Mouse (Mus musculus): ENCODE measurements around the gene Rims4. TPM values are rescaled to one million over a fixed set of nuclear protein-coding genes. Genes with fewer than 3 reads are reported as not detected.

Gene Rims4
- total and polyA plus RNA-seq, 3 experiments: not detected

GRCm38 (mm10) chr2:163903461-163903860 lies 15.0 kb downstream of the Rims4 start:
- no peaks in the 10 kb centered on the region for H3K9me3 ChIP-seq (replicated peaks; ENCODE audit: insufficient read depth, low read length)
- H3K4me3 ChIP-seq (ENCODE audit: control insufficient read depth in 1 of 2, insufficient read depth in 1 of 2, low read depth in 2 of 2, low read length in 2 of 2): no peak overlapping the region
- no peak for DNase-seq (ENCODE audit: low read depth, low spot score)
- H3K9ac ChIP-seq (ENCODE audit: control insufficient read depth, low read depth, low read length, poor library complexity, severe bottlenecking): no peak overlapping the region
- H3K4me1 ChIP-seq (ENCODE audit: control insufficient read depth in 1 of 2, insufficient read depth in 2 of 2, low read length in 2 of 2): no peaks in the 10 kb centered on the region
- H3K27me3 ChIP-seq (ENCODE audit: control insufficient read depth in 1 of 2, insufficient read depth in 2 of 2, low read length in 2 of 2): peaks cover 0 to 4% of the 10 kb centered on the region in 2 experiments; a peak in 2 of 4 replicates
- H3K36me3 ChIP-seq (ENCODE audit: control insufficient read depth in 1 of 2, insufficient read depth in 2 of 2, low read length in 2 of 2): no peaks in the 10 kb centered on the region
- no peak overlapping the region for H3K27ac ChIP-seq (ENCODE audit: control insufficient read depth, low read depth, low read length)
- TF ChIP-seq MAFK (IDR thresholded peaks at IDR 0.05; ENCODE audit: borderline replicate concordance, low read depth, low read length) (no peak), POLR2A (IDR thresholded peaks at IDR 0.05; ENCODE audit: control insufficient read depth in 1 of 2, insufficient read depth in 1 of 2, low read depth in 1 of 2, low read length in 2 of 2, poor library complexity in 1 of 2) (no peak), KAT2A (conservative IDR thresholded peaks at IDR 0.05; ENCODE audit: low read depth, low read length) (no peak), MEF2A (IDR thresholded peaks at IDR 0.05; ENCODE audit: extremely low read depth, insufficient replicate concordance, low read depth, low read length, poor library complexity, severe bottlenecking) (no peak), ELF1 (IDR thresholded peaks at IDR 0.05; ENCODE audit: low read depth, low read length) (no peak), TCF12 (IDR thresholded peaks at IDR 0.05; ENCODE audit: low read depth, low read length) (no peak), JUND (IDR thresholded peaks at IDR 0.05; ENCODE audit: low read depth, low read length) (no peak), SIN3A (IDR thresholded peaks at IDR 0.05; ENCODE audit: low read length) (no peak), MYB (IDR thresholded peaks at IDR 0.05; ENCODE audit: low read depth, low read length) (no peak), CHD2 (IDR thresholded peaks at IDR 0.05; ENCODE audit: low read length) (no peak), HCFC1 (IDR thresholded peaks at IDR 0.05; ENCODE audit: low read depth, low read length) (no peak), MAZ (IDR thresholded peaks at IDR 0.05; ENCODE audit: low read depth, low read length) (no peak), USF1 (IDR thresholded peaks at IDR 0.05; ENCODE audit: low read depth, low read length) (no peak)
- H3K79me2 ChIP-seq (ENCODE audit: control insufficient read depth, insufficient read depth, low read length, poor library complexity): no peaks in the 10 kb centered on the region

GRCm38 (mm10) chr2:163902448-163902847 lies 16.0 kb downstream of the Rims4 start:
- no peaks in the 10 kb centered on the region for H3K9me3 ChIP-seq (replicated peaks; ENCODE audit: insufficient read depth, low read length)
- no peaks in the 10 kb centered on the region for H3K79me2 ChIP-seq (ENCODE audit: control insufficient read depth, insufficient read depth, low read length, poor library complexity)
- H3K27ac ChIP-seq (ENCODE audit: control insufficient read depth, low read depth, low read length): no peak overlapping the region
- H3K9ac ChIP-seq (ENCODE audit: control insufficient read depth, low read depth, low read length, poor library complexity, severe bottlenecking): no peak overlapping the region
- DNase-seq (ENCODE audit: low read depth, low spot score): no peak
- peaks cover 0 to 4% of the 10 kb centered on the region in 2 experiments; a peak in 2 of 4 replicates for H3K27me3 ChIP-seq (ENCODE audit: control insufficient read depth in 1 of 2, insufficient read depth in 2 of 2, low read length in 2 of 2)
- H3K4me3 ChIP-seq (ENCODE audit: control insufficient read depth in 1 of 2, insufficient read depth in 1 of 2, low read depth in 2 of 2, low read length in 2 of 2): no peak overlapping the region
- H3K4me1 ChIP-seq (ENCODE audit: control insufficient read depth in 1 of 2, insufficient read depth in 2 of 2, low read length in 2 of 2): no peaks in the 10 kb centered on the region
- no peaks in the 10 kb centered on the region for H3K36me3 ChIP-seq (ENCODE audit: control insufficient read depth in 1 of 2, insufficient read depth in 2 of 2, low read length in 2 of 2)
- no peak for TF ChIP-seq RCOR1 (IDR thresholded peaks at IDR 0.05; ENCODE audit: low read depth, low read length)
- TF ChIP-seq ZKSCAN1 (IDR thresholded peaks at IDR 0.05; ENCODE audit: low read depth, low read length): no peak
- no peak for TF ChIP-seq MXI1 (IDR thresholded peaks at IDR 0.05; ENCODE audit: low read depth, low read length)
- no peak for TF ChIP-seq MYC (IDR thresholded peaks at IDR 0.05; ENCODE audit: low read depth, low read length)
- TF ChIP-seq USF1 (IDR thresholded peaks at IDR 0.05; ENCODE audit: low read depth, low read length): no peak
- no peak for TF ChIP-seq ELF1 (IDR thresholded peaks at IDR 0.05; ENCODE audit: low read depth, low read length)
- no peak for TF ChIP-seq MAZ (IDR thresholded peaks at IDR 0.05; ENCODE audit: low read depth, low read length)
- no peak for TF ChIP-seq TBP (IDR thresholded peaks at IDR 0.05; ENCODE audit: low read depth, low read length)
- TF ChIP-seq NRF1 (IDR thresholded peaks at IDR 0.05; ENCODE audit: insufficient read depth, low read depth, low read length, poor library complexity, severe bottlenecking): no peak
- no peak for TF ChIP-seq POLR2AphosphoS2 (IDR thresholded peaks at IDR 0.05; ENCODE audit: low read length)
